Mouse (Mus musculus) midbrain, embryonic 16.5 days (tissue): ENCODE measurements around the gene Fermt2. TPM values are rescaled to one million over a fixed set of nuclear protein-coding genes. Genes with fewer than 3 reads are reported as not detected.

Source experiments
- ATAC-seq: fragments of 200-750 bp; cut with Nextera tagmentation; 2 replicates; pipeline ENCODE4 v1.8.0; 2017; ENCODE audit warnings: moderate TSS enrichment
- H3K27ac ChIP-seq: fragments of 300-500 bp; sonication (generic); 2 replicates; pipeline ENCODE4 v1.5.1; 2014; ENCODE audit warnings: mild to moderate bottlenecking, low read length, mixed read lengths
- H3K27me3 ChIP-seq: fragments of 300-500 bp; sonication (generic); 2 replicates; pipeline ENCODE4 v1.6.1; 2014; ENCODE audit warnings: low read depth, low read length, mixed read lengths; ENCODE audit not compliant: control insufficient read depth, insufficient read depth
- H3K36me3 ChIP-seq: fragments of 300-500 bp; sonication (generic); 2 replicates; pipeline ENCODE4 v1.6.1; 2014; ENCODE audit warnings: mild to moderate bottlenecking, low read length, moderate library complexity, mixed read lengths; ENCODE audit not compliant: control insufficient read depth, insufficient read depth
- H3K4me1 ChIP-seq: fragments of 300-500 bp; sonication (generic); 2 replicates; pipeline ENCODE4 v1.6.1; 2014; ENCODE audit warnings: mild to moderate bottlenecking, low read length, mixed read lengths; ENCODE audit not compliant: control insufficient read depth, insufficient read depth
- H3K4me2 ChIP-seq: fragments of 300-500 bp; sonication (generic); 2 replicates; pipeline ENCODE4 v1.6.1; 2014; ENCODE audit warnings: mild to moderate bottlenecking, low read length, mixed read lengths
- H3K4me3 ChIP-seq: fragments of 300-500 bp; sonication (generic); 2 replicates; pipeline ENCODE4 v1.5.1; 2014; ENCODE audit warnings: low read depth, mild to moderate bottlenecking, low read length, moderate library complexity, mixed read lengths
- H3K9ac ChIP-seq: fragments of 300-500 bp; sonication (generic); 2 replicates; pipeline ENCODE4 v1.6.1; 2014; ENCODE audit warnings: low read depth, low read length, mixed read lengths
- H3K9me3 ChIP-seq: fragments of 300-500 bp; sonication (generic); replicated peaks from 2 replicates; pipeline ENCODE4 v1.6.1; 2014; ENCODE audit warnings: mild to moderate bottlenecking, low read length, mixed read lengths; ENCODE audit not compliant: control insufficient read depth, poor library complexity, severe bottlenecking
- WGBS: fragments of 180-500 bp; shearing (Covaris S2); extraction: QIAGEN DNeasy Blood & Tissue Kit; methylation state at CpG from one replicate; pipeline ENCODE4 v1.1.7; 2014; 5-methylcytosine and 5-hydroxymethylcytosine counted together
- polyA plus RNA-seq: library from polyadenylated mRNA; unstranded; fragments of >200 nt; fragmentation: Nextera tagmentation; extraction: Ambion mirVana; gene quantifications from 2 replicates; pipeline ENCODE4 v1.2.1, GENCODE M21; 2015

Fermt2 gene
- polyA plus RNA-seq, 1 experiment from 2014 or later: 66.4 TPM

GRCm38 (mm10) chr14:45416265-45416664 lies 113.7 kb downstream of the Fermt2 start:
- no peaks in the 10 kb centered on the region for H3K36me3 ChIP-seq
- H3K4me1 ChIP-seq: no peaks in the 10 kb centered on the region
- no peak overlapping the region for H3K4me3 ChIP-seq
- 93% methylated on average over 4 of the region's 4 CpGs for WGBS
- H3K9ac ChIP-seq: no peak overlapping the region
- ATAC-seq: no peak
- H3K27me3 ChIP-seq: no peaks in the 10 kb centered on the region
- no peak overlapping the region for H3K27ac ChIP-seq
- no peak overlapping the region for H3K4me2 ChIP-seq
- H3K9me3 ChIP-seq: no peaks in the 10 kb centered on the region

Other genes starting within 250 kb of the Fermt2 start
- gene Ero1l, start 211.3 kb downstream of the Fermt2 start, polyA plus RNA-seq: 24.5 and 27.6 TPM in 2 replicates
- 153 and 161 TPM in 2 replicates for gene Psmc6, start 200.3 kb downstream of the Fermt2 start, polyA plus RNA-seq
- gene Styx, start 179.0 kb downstream of the Fermt2 start, polyA plus RNA-seq: 62.9 and 64.0 TPM in 2 replicates
- 33.6 and 34.6 TPM in 2 replicates for gene Gnpnat1, start 125.2 kb downstream of the Fermt2 start, polyA plus RNA-seq
- gene Ddhd1, start 128.0 kb upstream of the Fermt2 start, polyA plus RNA-seq: 16.2 and 18.5 TPM in 2 replicates